Mouse (Mus musculus): ENCODE results near the gene Fkbp15.
"Not testable (repeated sequence)": the region's sequence is repeated elsewhere in the genome, so short reads cannot be mapped to it uniquely, and the experiment has no call there.

Fkbp15 gene

DNA sequence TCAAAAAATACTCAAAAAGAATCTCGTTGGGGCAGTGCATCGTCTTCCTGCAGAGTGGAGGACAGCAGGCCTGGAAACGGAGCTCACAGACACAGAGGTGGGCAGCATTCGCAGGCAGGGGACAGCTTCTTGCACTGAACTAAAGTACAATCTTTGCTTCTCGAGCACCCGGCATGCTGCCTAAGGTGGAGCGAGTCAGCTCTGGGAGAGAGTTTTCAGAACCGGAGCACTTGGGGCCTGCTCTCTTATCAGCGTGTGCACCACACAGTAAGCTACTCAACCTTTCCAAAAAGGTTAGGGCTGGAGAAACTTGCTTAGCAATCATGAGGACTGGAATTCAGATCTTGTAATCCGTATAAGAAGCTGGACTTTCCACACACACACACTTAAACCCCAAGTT is 83.7 kb downstream of the Fkbp15 start:
- DNase-seq = no peak

DNA sequence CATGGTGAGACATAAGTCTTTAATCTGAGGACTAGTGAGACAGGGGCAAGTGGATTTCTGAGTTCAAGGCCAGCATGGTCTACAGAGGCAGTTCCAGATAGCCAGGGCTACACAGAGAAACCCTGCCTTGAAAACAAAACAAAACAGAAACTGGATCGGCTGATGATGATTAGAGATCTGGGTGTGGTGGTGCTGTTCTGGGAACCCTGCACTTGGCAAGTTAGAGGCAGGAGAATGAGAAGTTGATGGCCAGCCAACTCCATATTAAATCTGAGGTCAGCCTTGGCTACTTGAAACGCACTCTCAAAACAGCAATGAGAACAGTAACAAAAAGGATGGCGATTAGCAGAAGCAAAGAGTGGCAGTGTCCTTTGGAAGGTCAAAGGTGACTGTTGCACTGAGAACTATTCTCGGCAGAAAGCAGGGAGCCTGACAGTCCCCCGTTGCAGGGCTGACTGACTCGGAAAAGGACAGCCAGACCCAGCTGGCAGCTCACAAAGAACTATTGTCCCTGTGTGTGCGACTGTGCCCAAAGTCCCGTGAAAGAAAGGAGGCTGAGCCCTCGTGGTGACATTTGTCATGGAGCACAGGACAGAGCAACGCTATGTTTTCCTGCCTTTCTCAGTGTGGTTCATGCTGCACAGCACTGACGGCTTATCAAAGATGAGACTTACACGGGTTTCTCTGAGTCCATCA is 85.4 kb downstream of the Fkbp15 start:
- no peak for DNase-seq

DNA sequence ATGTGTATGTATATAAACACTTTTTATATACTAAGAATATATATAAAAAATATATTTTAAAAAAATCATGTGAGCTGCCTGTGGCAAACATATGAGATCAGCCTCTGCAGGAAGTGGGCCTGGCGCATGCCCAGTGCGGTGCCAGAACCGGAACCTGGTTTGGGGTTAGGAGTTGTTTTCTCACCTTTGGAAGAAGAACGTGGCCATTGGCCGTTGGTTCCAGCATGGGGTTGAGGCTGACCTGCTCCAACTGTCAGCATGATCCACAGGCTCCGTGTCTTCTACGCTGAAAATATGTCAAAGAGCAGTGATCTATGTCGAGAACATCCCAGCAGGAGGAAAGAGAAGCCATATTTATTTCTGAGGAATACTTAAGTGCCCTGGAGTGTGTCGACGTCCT is 86.4 kb downstream of the Fkbp15 start:
- DNase-seq = no peak

DNA sequence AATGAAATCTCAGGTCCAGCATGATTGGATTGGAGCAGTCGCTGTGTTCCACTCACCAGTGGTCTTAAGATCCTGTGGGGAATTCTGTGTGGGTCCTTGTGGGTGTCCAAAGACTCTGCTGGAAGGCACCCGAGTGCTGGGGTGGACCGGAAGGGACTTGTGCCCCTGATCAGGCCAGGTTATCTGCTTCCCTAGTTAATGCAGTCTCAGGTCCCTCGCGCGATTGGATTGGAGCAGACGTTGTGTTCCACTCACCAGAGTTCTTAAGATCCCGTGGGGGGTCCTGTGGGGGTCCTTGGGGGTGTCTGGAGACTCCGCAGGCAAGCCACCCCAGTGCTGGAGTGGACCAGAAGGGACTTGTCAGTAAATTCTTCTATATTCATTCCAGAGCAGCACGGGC is 87.7 kb downstream of the Fkbp15 start:
- no peak for DNase-seq

DNA sequence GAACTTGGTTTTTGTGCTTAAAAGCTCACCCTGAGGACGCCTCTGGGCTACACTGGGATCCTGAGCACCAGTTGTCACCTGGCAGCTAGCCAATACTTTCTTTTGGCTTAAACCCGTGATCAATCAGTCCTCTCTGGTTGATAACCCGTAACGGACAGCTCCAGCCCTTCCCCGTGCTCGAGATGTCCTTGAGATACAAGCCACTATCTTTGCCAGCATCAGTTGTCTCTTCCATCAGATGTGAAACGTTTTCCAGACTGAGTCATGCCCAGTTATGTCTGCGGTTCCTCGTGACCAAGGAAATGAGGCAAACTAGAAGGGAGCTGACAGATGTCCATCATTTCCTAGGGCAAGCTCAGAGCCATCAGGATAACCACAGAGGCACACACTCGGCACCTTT is 93.2 kb downstream of the Fkbp15 start:
- DNase-seq = no peak

DNA sequence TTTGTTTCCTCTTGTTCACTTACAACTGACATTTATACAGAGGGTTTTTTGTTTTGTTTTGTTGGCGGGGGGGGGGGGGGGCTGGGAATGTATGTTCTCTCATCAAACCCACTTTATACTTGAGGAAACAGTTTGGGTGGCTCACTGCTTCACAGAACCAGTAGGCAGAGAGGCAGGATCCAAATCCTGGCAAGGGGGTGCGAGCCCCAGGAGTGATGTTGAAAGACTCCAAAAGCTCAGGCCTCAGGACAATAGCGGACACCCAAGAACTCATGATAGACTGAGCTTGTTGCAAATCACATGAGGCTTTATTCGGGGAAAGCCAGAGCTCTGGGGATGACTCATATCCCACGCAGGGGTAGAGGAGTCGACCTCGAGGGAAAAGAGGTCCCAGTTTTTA is 94.3 kb downstream of the Fkbp15 start:
- DNase-seq = not testable (repeated sequence)

DNA sequence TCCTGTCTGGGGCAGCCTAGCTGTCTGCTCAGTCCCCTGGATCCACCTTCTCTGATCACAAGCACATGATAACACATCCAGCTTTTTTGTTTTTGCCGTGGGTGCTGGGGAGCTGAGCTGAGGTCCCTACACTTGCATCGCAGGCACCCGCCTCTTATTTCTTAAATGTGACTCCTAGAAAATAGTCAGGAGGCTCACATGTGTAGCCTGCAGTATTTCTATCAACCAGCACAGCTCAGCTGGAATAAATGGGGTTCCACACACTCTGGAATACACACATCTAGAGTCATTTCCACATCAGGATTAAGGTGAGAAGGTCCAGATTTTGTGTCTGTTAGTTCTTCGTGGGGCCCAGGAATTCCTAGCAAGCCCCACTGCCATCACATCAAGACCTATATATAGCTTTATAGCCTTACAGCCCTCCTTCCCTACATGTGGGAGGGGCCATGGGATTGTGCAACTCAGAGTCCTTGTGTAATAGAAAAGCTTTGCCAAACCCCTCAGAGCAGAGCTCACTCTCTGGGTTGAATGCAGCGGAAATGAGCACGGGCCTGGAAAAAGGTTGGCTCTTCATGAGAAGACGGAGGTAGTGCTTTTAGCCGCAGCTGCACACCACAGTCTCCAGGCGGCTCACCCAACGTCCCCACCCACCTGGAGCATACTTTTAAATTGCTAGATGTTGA is 95.1 kb downstream of the Fkbp15 start:
- no peak for DNase-seq

DNA sequence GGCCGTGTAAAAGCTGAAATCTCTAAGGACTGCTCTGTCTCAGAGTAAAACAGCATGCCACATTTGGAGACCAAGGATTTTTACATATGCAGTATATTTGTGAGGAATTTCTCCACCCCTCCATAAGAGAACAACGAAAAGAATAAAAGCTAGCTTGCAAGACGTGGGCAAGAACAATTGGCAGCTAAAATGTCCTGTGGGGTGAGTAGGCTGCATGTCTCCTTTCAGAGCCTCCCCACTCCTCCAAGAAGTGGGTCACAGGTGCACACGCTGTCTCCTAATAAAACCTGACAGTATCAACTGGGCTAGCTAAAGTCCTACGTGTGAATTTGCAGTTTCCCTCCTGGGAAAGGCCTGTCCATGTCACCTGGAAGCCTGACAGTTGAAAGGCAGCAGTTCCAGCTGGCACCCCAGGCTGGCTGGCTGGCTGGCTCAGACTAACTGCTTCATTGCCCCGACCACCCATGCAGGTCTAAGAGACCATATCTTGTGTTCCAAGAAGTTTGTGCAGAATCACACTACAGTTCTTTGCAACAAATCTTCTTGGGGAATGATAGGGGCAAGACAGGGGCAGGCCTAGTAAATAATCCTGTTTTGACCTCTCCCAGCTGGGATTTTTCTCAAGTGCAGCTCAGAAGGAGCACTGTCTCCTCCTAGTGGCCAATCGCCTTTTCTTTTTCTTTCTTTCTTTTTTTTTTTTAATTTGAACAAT is 97.1 kb downstream of the Fkbp15 start:
- no peak for DNase-seq

DNA sequence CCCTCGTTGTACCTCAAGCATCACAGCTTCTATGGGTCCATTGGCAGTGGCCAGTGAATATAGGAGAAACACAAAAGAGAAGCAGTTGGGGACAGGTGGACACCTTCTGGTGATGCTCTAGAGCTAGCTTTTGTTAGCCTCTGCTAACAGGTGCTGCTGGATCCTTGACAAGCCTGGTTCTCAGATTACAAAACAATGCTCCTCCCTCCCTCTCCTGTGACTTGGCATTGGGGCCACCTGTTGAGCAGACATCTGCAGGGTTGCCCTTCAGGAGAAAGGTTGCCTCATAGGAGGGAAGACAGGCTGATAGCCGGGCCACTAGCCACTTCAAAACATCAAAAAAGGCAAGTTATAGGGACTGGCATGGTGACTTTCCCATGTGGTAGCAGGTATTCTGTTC is 98.1 kb downstream of the Fkbp15 start, which contains the start of gene Slc31a2:
TSS of gene Slc31a2 (plus strand) at position 287 of the 400 bp plus-strand sequence.
- DNase-seq = no peak

DNA sequence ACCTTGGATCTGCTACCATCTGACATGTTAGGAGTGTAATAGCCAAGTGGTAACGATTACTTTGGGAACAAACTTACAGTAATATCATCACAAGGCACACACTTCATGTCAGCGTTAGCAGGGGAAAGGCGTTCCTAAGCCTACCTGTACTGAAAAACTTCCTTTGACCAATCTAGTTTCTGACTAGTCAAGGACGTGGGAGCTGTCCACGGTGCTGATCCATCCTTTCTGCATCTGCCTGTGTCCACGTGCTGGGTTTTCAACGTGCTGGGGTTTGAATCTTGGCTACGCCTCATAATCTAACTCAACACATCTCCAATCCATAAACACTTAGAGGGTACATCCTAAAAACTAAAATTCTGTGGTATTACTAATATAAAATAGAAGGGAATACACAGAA is 103.4 kb downstream of the Fkbp15 start:
- no peak for DNase-seq

DNA sequence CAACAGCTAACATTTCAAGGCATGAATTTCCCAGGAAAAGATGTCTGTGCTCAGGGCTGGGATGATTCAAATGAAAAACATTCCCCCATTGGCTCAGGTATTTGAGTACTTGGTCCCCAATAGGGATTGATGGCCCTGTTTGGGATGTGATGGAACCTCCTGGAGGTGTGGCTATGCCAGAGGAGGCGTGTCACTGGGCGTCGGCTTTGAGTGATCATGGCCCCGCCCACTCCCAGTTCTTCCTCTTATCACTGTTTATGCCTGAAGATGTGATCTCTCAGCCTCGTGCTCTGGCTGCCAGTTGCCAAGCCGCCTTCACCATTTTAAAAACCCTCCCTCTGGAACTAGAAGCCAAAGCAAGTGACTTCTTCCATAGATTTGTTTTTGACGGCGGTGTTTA is 105.8 kb downstream of the Fkbp15 start:
- no peak for DNase-seq

DNA sequence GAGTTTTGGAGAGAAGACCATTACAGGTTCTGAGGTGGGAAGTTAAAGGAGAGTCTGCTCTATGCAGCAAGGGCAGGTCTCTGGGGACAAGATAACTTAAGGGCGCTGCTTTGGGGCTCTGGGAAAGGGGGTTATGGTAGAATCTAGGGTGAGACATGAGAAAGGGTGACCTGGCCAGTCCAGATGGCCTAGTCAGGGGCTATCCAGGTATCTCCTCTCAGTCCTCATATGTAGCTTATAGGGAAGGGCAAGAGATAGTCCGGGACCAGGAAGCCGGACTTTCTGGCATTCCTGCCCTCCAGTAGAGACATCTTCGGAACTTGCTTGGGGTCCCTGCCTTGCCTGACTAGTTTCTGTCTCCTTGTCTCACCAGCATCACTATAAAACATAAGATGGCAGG is 108.6 kb downstream of the Fkbp15 start:
- DNase-seq = no peak

DNA sequence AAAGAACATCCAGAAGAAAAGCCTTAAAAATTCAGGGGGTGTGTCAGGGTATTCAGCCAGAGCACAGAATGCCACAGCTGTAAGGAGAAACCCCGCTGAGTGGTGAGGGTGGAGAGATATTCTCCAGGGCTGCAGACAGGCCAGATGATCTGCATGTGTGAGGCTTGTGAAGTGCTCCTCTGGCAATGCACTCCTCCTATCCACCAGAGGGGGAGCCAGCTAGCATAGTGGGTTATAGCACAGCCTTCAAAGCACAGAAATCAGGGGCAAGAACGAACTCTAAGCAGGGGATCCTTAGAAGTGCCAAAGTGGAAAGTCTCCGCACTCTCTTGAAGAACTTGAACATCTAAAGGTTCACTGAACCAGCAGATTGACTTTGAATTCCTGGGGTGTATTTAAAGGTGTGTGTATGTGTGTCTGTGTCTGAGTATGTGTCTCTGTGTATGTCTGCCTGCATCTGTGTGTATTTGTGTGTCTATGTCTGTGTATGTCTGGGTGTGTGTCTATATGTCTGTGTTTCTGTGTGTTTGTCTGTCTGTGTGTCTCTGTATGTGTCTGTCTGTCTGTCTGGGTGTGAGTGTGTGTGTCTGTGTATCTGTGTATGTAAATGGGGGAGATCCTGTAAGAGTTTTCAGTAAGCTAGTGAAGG is 109.3 kb downstream of the Fkbp15 start:
- no peak for DNase-seq

Data from right cerebral cortex, postnatal 25 days (tissue).